Comparison of ENCODE assay signal across 22 mouse cellular contexts in the genomic region with DNA sequence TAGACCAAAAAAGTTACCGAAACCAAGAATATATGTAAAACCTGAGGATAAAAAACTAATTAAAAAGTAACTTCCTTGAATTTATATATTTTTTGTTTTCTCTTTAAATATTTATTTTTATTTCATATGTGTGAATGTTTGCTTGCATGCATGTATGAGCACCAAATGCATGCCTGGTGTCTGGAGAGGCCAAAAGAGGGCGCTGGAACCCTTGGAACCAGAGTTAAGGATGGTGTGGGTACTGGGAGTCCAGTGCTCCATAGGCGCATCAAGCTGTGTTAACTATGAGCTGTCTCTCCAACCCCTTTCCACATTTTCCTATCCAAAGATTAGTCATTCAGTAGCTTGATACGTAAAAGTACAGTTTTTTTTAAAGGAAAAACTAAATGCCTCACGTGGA. TPM values are rescaled to one million over a fixed set of nuclear protein-coding genes. Genes with fewer than 3 reads are reported as not detected.
DNase-seq lines count a peak whose midpoint lies in the region; ATAC-seq and TF ChIP-seq lines count a peak whose summit lies in the region.
"Had no signal": no experiment of that assay in that cellular context is flagged by ENCODE, and none has a peak within 500 bp of the region (broad histone marks: within the 10 kb centered on the region; RNA-seq: fewer than 3 reads in every experiment).

No protein-coding gene starts in this region.

- no peak for ATAC-seq in lung, embryonic 14.5 days (ENCODE audit: insufficient read depth)
- ATAC-seq in frontal cortex, adult (ENCODE audit: low TSS enrichment), result no peak
- ATAC-seq: midbrain, embryonic 15.5 days had no signal

- no peak overlapping the region for H3K9ac ChIP-seq in lung, embryonic 14.5 days
- H3K9ac ChIP-seq: embryonic facial prominence, embryonic 15.5 days; hindbrain, embryonic 14.5 days; limb, embryonic 13.5 days; midbrain, embryonic 15.5 days had no signal

- no peak overlapping the region for H3K4me2 ChIP-seq in lung, embryonic 14.5 days
- H3K4me2 ChIP-seq: embryonic facial prominence, embryonic 15.5 days; hindbrain, embryonic 14.5 days; limb, embryonic 13.5 days; midbrain, embryonic 15.5 days had no signal

- peak; percentile 7 for DNase-seq in lung, embryonic 14.5 days
- DNase-seq in lung, adult 2 months, result no peak
- DNase-seq in R1 (ENCODE audit: low read depth, low spot score), result peak; percentile 34
- DNase-seq in embryonic facial prominence, embryonic 10.5 days (ENCODE audit: low spot score), result peak; percentile 11
- no peak for DNase-seq in cerebellum, postnatal 36 days
- DNase-seq: adrenal gland, adult 8-10 months; cerebellum, adult 11-12 months; cerebellum, postnatal 25 days; gastrocnemius, postnatal 36 days; kidney, adult 11 months; layer of hippocampus, adult 9-11 months; lung, adult 18-20 months; spleen, adult 18-20 months; thymus, adult 2 months had no signal

- H3K27ac ChIP-seq in lung, embryonic 14.5 days (ENCODE audit: low read depth), result no peak overlapping the region
- H3K27ac ChIP-seq in embryonic facial prominence, embryonic 10.5 days (replicated peaks), result no peak overlapping the region
- H3K27ac ChIP-seq: embryonic facial prominence, embryonic 15.5 days; forebrain, embryonic 10.5 days; heart, embryonic 10.5 days; hindbrain, embryonic 14.5 days; limb, embryonic 13.5 days; midbrain, embryonic 15.5 days had no signal

- no peaks in the 10 kb centered on the region for H3K36me3 ChIP-seq in lung, embryonic 14.5 days (ENCODE audit: insufficient read depth)
- H3K36me3 ChIP-seq in E14TG2a.4 (ENCODE audit: insufficient read depth, low read length), result no peaks in the 10 kb centered on the region
- no peaks in the 10 kb centered on the region for H3K36me3 ChIP-seq in embryonic facial prominence, embryonic 10.5 days (replicated peaks)
- H3K36me3 ChIP-seq: embryonic facial prominence, embryonic 15.5 days; forebrain, embryonic 10.5 days; heart, embryonic 10.5 days; limb, embryonic 13.5 days; midbrain, embryonic 15.5 days had no signal

- no peak for TF ChIP-seq POLR2A in lung, adult 2 months (IDR thresholded peaks at IDR 0.05; ENCODE audit: borderline replicate concordance, extremely low read depth, low read depth, low read length)

- 0 out of 2 replicates have a peak, but pooled peaks have one; percentile 25 for TF ChIP-seq CTCF in lung, embryonic 14.5 days (IDR thresholded peaks at IDR 0.05; ENCODE audit: low read depth)
- TF ChIP-seq CTCF in lung, adult 2 months (IDR thresholded peaks at IDR 0.05; ENCODE audit: insufficient read depth, low read length), result no peak
- peak; percentile 58 for TF ChIP-seq CTCF in E14TG2a.4 (conservative IDR thresholded peaks at IDR 0.05; ENCODE audit: low read length)

- 69% methylated on average over 5 of the region's 5 CpGs for WGBS in lung, embryonic 14.5 days
- 75% methylated on average over 5 of the region's 5 CpGs for WGBS in lung, adult 2 months
- 68% methylated on average over 5 of the region's 5 CpGs for WGBS in embryonic facial prominence, embryonic 10.5 days

- no peaks in the 10 kb centered on the region for H3K4me1 ChIP-seq in lung, embryonic 14.5 days (ENCODE audit: insufficient read depth)
- H3K4me1 ChIP-seq in lung, adult 2 months (ENCODE audit: control insufficient read depth, insufficient read depth, low read length), result no peaks in the 10 kb centered on the region
- H3K4me1 ChIP-seq in E14TG2a.4 (replicated peaks; ENCODE audit: low read depth, low read length), result no peaks in the 10 kb centered on the region
- no peaks in the 10 kb centered on the region for H3K4me1 ChIP-seq in embryonic facial prominence, embryonic 10.5 days
- H3K4me1 ChIP-seq: embryonic facial prominence, embryonic 15.5 days; limb, embryonic 13.5 days; midbrain, embryonic 15.5 days had no signal

- no peaks in the 10 kb centered on the region for H3K27me3 ChIP-seq in lung, embryonic 14.5 days (ENCODE audit: insufficient read depth, low read length)
- no peaks in the 10 kb centered on the region for H3K27me3 ChIP-seq in E14TG2a.4 (ENCODE audit: insufficient read depth, low read length)
- no peaks in the 10 kb centered on the region for H3K27me3 ChIP-seq in embryonic facial prominence, embryonic 10.5 days (replicated peaks; ENCODE audit: low read depth, poor library complexity, severe bottlenecking)
- H3K27me3 ChIP-seq: embryonic facial prominence, embryonic 15.5 days; limb, embryonic 13.5 days; midbrain, embryonic 15.5 days had no signal

- H3K4me3 ChIP-seq in lung, embryonic 14.5 days (ENCODE audit: low read depth, low read length), result no peak overlapping the region
- no peak overlapping the region for H3K4me3 ChIP-seq in lung, adult 2 months (replicated peaks; ENCODE audit: extremely low read depth, low read depth, low read length)
- no peak overlapping the region for H3K4me3 ChIP-seq in E14TG2a.4 (replicated peaks; ENCODE audit: low read length)
- no peak overlapping the region for H3K4me3 ChIP-seq in embryonic facial prominence, embryonic 10.5 days
- H3K4me3 ChIP-seq: embryonic facial prominence, embryonic 15.5 days; forebrain, embryonic 10.5 days; heart, embryonic 10.5 days; limb, embryonic 13.5 days; midbrain, embryonic 15.5 days had no signal

- no peaks in the 10 kb centered on the region for H3K9me3 ChIP-seq in lung, embryonic 14.5 days (ENCODE audit: low read depth, low read length)
- H3K9me3 ChIP-seq in E14TG2a.4 (ENCODE audit: low read length), result peaks cover 10% of the 10 kb centered on the region
- no peaks in the 10 kb centered on the region for H3K9me3 ChIP-seq in embryonic facial prominence, embryonic 10.5 days
- H3K9me3 ChIP-seq: embryonic facial prominence, embryonic 15.5 days; forebrain, embryonic 10.5 days; heart, embryonic 10.5 days; limb, embryonic 13.5 days; midbrain, embryonic 15.5 days had no signal

RNA-seq across cellular contexts. Expression of gene Ttc6, which starts 58.1 kb away (rescaled TPM):
- 6.9 and 7.3 TPM in 2 replicates for polyA plus RNA-seq in lung, embryonic 14.5 days (2014; fragmentation: Nextera tagmentation; extraction: Ambion mirVana)
- polyA plus RNA-seq in lung, adult 2 months (2012; rRNA removed), result 3.5 and 5.2 TPM in 2 replicates
- polyA plus RNA-seq in embryonic facial prominence, embryonic 10.5 days (2016; fragmentation: Nextera tagmentation; extraction: Ambion mirVana), result 0.34 and 0.38 TPM in 2 replicates

Comparison
In these comparisons a context has a peak if more than half of its experiments do, and no peak if none do; other contexts are left out.
1. DNase-seq: peak in lung, embryonic 14.5 days (single experiment), R1 (single experiment) and embryonic facial prominence, embryonic 10.5 days (single experiment); none in lung, adult 2 months (single experiment) and cerebellum, postnatal 36 days (0 of 2).